Mouse (Mus musculus): ENCODE results near the gene Mfsd7a.

- TF ChIP-seq CTCF (conservative IDR thresholded peaks at IDR 0.05; ENCODE audit: low read length) (no peak), POU5F1 (IDR thresholded peaks at IDR 0.05; ENCODE audit: borderline replicate concordance, low read length) (no peak)
Observed at GRCm38 (mm10) chr5:108469617-108470016, 20.9 kb upstream of the Mfsd7a start.

Measured in E14TG2a.4 (cell line).